Mouse (Mus musculus): ENCODE results near the gene Tnxb. TPM values are rescaled to one million over a fixed set of nuclear protein-coding genes. Genes with fewer than 3 reads are reported as not detected.

The Tnxb gene
- 0.01 and 0.05 TPM in 2 replicates for polyA plus RNA-seq (2015; fragmentation: Nextera tagmentation; extraction: Ambion mirVana)

- no peaks in the 10 kb centered on the region for H3K36me3 ChIP-seq (ENCODE audit: poor library complexity, severe bottlenecking)
- ATAC-seq: no peak
- H3K4me2 ChIP-seq: peak within 1 kb of the TSS; percentile 63
- no peaks in the 10 kb centered on the region for H3K9me3 ChIP-seq (replicated peaks)
- peaks cover 15% of the 10 kb centered on the region for H3K4me1 ChIP-seq
- peak within 1 kb of the TSS; percentile 35 for H3K4me3 ChIP-seq
- 60% methylated on average over 7 of the region's 7 CpGs for WGBS
- H3K9ac ChIP-seq: peak within 1 kb of the TSS; percentile 50
- peaks cover 68% of the 10 kb centered on the region for H3K27me3 ChIP-seq
- no peak within 1 kb of the TSS for H3K27ac ChIP-seq
Observed at GRCm38 (mm10) chr17:34670235-34670634, at the start of gene Tnxb. Gene Tnxb, plus strand, starts transcription at chr17:34670535.

- no peak for ATAC-seq
- 97% methylated on average over 8 of the region's 8 CpGs for WGBS
- H3K4me3 ChIP-seq: no peak overlapping the region
Observed at GRCm38 (mm10) chr17:34621006-34621405, 49.3 kb upstream of the Tnxb start.

GRCm38 (mm10) chr17:34623161-34623560, 47.2 kb upstream of the Tnxb start:
- Histone ChIP-seq H3K4me2 (no peak overlapping the region), H3K4me3 (no peak overlapping the region), H3K36me3 (ENCODE audit: poor library complexity, severe bottlenecking) (peaks cover 44% of the 10 kb centered on the region), H3K27ac (no peak overlapping the region), H3K9ac (no peak overlapping the region), H3K4me1 (peaks cover 16% of the 10 kb centered on the region), H3K27me3 (no peaks in the 10 kb centered on the region), H3K9me3 (replicated peaks) (no peaks in the 10 kb centered on the region)
- WGBS: 86% methylated on average over 9 of the region's 9 CpGs
- no peak for ATAC-seq

More at GRCm38 (mm10) chr17:34621006-34621405, 49.3 kb upstream of the Tnxb start:
- H3K4me1 ChIP-seq: peaks cover 1% of the 10 kb centered on the region
- no peak overlapping the region for H3K27ac ChIP-seq
- peaks cover 61% of the 10 kb centered on the region for H3K36me3 ChIP-seq (ENCODE audit: poor library complexity, severe bottlenecking)
- H3K27me3 ChIP-seq: no peaks in the 10 kb centered on the region
- no peak overlapping the region for H3K9ac ChIP-seq
- H3K9me3 ChIP-seq (replicated peaks): no peaks in the 10 kb centered on the region
- no peak overlapping the region for H3K4me2 ChIP-seq

- Histone ChIP-seq H3K27me3 (peaks cover 4% of the 10 kb centered on the region), H3K27ac (no peak overlapping the region), H3K4me1 (peaks cover 34% of the 10 kb centered on the region), H3K36me3 (ENCODE audit: poor library complexity, severe bottlenecking) (peaks cover 44% of the 10 kb centered on the region), H3K9ac (no peak overlapping the region), H3K4me3 (no peak overlapping the region), H3K9me3 (replicated peaks) (no peaks in the 10 kb centered on the region), H3K4me2 (no peak overlapping the region)
- 97% methylated on average over 3 of the region's 3 CpGs for WGBS
- no peak for ATAC-seq
Observed at GRCm38 (mm10) chr17:34624981-34625380, 45.4 kb upstream of the Tnxb start.

GRCm38 (mm10) chr17:34626062-34626772, 44.1 kb upstream of the Tnxb start:
- Histone ChIP-seq H3K9ac (peak overlapping the region; percentile 80), H3K9me3 (replicated peaks) (no peaks in the 10 kb centered on the region), H3K4me1 (peaks cover 47% of the 10 kb centered on the region), H3K27ac (peak overlapping the region; percentile 88), H3K27me3 (peaks cover 17% of the 10 kb centered on the region), H3K36me3 (ENCODE audit: poor library complexity, severe bottlenecking) (peaks cover 38% of the 10 kb centered on the region), H3K4me2 (peak overlapping the region; percentile 93), H3K4me3 (peak overlapping the region; percentile 81)
- WGBS: 53% methylated on average over 16 of the region's 16 CpGs
- ATAC-seq: no peak

GRCm38 (mm10) chr17:34626773-34627092, 43.6 kb upstream of the Tnxb start:
- Histone ChIP-seq H3K4me1 (peaks cover 52% of the 10 kb centered on the region), H3K27ac (peak overlapping the region; percentile 88), H3K9me3 (replicated peaks) (no peaks in the 10 kb centered on the region), H3K27me3 (peaks cover 22% of the 10 kb centered on the region), H3K4me2 (peak overlapping the region; percentile 93), H3K36me3 (ENCODE audit: poor library complexity, severe bottlenecking) (peaks cover 32% of the 10 kb centered on the region), H3K9ac (peak overlapping the region; percentile 80), H3K4me3 (peak overlapping the region; percentile 81)
- WGBS: 2% methylated on average over 18 of the region's 18 CpGs
- peak; percentile 8; the same call in 1 of the 2 replicates for ATAC-seq

GRCm38 (mm10) chr17:34627093-34627942, 43.0 kb upstream of the Tnxb start:
- peaks cover 27% of the 10 kb centered on the region for H3K36me3 ChIP-seq (ENCODE audit: poor library complexity, severe bottlenecking)
- peak overlapping the region; percentile 93 for H3K4me2 ChIP-seq
- peak; percentile 71 for ATAC-seq
- H3K4me1 ChIP-seq: peaks cover 58% of the 10 kb centered on the region
- WGBS: 1% methylated on average over 36 of the region's 45 CpGs
- H3K27me3 ChIP-seq: peaks cover 28% of the 10 kb centered on the region
- no peaks in the 10 kb centered on the region for H3K9me3 ChIP-seq (replicated peaks)
- H3K4me3 ChIP-seq: peak overlapping the region; percentile 81
- H3K27ac ChIP-seq: peak overlapping the region; percentile 88
- H3K9ac ChIP-seq: peak overlapping the region; percentile 80

GRCm38 (mm10) chr17:34627943-34628643, 42.2 kb upstream of the Tnxb start, which contains the start of gene Ppt2:
Gene Ppt2, minus strand, starts transcription at chr17:34628510.
- Histone ChIP-seq H3K9me3 (replicated peaks) (no peaks in the 10 kb centered on the region), H3K4me2 (peak within 1 kb of the TSS; percentile 93), H3K9ac (peak within 1 kb of the TSS; percentile 80), H3K4me1 (peaks cover 60% of the 10 kb centered on the region), H3K4me3 (peak within 1 kb of the TSS; percentile 81), H3K27ac (peak within 1 kb of the TSS; percentile 88), H3K36me3 (ENCODE audit: poor library complexity, severe bottlenecking) (peaks cover 19% of the 10 kb centered on the region), H3K27me3 (peaks cover 35% of the 10 kb centered on the region)
- WGBS: 6% methylated on average over 29 of the region's 29 CpGs
- no peak for ATAC-seq

GRCm38 (mm10) chr17:34628644-34628967, 41.7 kb upstream of the Tnxb start:
- H3K4me2 ChIP-seq: peak overlapping the region; percentile 93
- peaks cover 60% of the 10 kb centered on the region for H3K4me1 ChIP-seq
- peak overlapping the region; percentile 81 for H3K4me3 ChIP-seq
- 17% methylated on average over 5 of the region's 5 CpGs for WGBS
- peaks cover 41% of the 10 kb centered on the region for H3K27me3 ChIP-seq
- no peaks in the 10 kb centered on the region for H3K9me3 ChIP-seq (replicated peaks)
- H3K27ac ChIP-seq: peak overlapping the region; percentile 88
- peaks cover 14% of the 10 kb centered on the region; the same call in 1 of the 2 replicates for H3K36me3 ChIP-seq (ENCODE audit: poor library complexity, severe bottlenecking)
- H3K9ac ChIP-seq: peak overlapping the region; percentile 80
- no peak for ATAC-seq

GRCm38 (mm10) chr17:34629221-34629751, 41.0 kb upstream of the Tnxb start, which contains the start of gene Prrt1:
Gene Prrt1, plus strand, starts transcription at chr17:34629533.
- Histone ChIP-seq H3K9me3 (replicated peaks) (no peaks in the 10 kb centered on the region), H3K4me1 (peaks cover 60% of the 10 kb centered on the region), H3K4me2 (peak within 1 kb of the TSS; percentile 93), H3K4me3 (peak within 1 kb of the TSS; percentile 81), H3K27me3 (peaks cover 43% of the 10 kb centered on the region), H3K27ac (peak within 1 kb of the TSS; percentile 88), H3K9ac (peak within 1 kb of the TSS; percentile 80), H3K36me3 (ENCODE audit: poor library complexity, severe bottlenecking) (0 out of 2 replicates have a peak, but pooled peaks cover 7% of the 10 kb centered on the region)
- WGBS: 3% methylated on average over 14 of the region's 16 CpGs
- peak; percentile 36; the same call in 1 of the 2 replicates for ATAC-seq

- Histone ChIP-seq H3K4me3 (peak overlapping the region; percentile 81), H3K27ac (no peak overlapping the region), H3K9ac (peak overlapping the region; percentile 80), H3K36me3 (ENCODE audit: poor library complexity, severe bottlenecking) (0 out of 2 replicates have a peak, but pooled peaks cover 6% of the 10 kb centered on the region), H3K27me3 (peaks cover 43% of the 10 kb centered on the region), H3K4me1 (peaks cover 60% of the 10 kb centered on the region), H3K9me3 (replicated peaks) (no peaks in the 10 kb centered on the region), H3K4me2 (peak overlapping the region; percentile 93)
- 13% methylated on average over 12 of the region's 12 CpGs for WGBS
- ATAC-seq: no peak
Observed at GRCm38 (mm10) chr17:34629796-34630603, 40.3 kb upstream of the Tnxb start.
